Mouse (Mus musculus): ENCODE data around the gene Adarb1. TPM values are rescaled to one million over a fixed set of nuclear protein-coding genes. Genes with fewer than 3 reads are reported as not detected.

Gene Adarb1
- polyA plus RNA-seq, 1 experiment from 2014 or later: 7.9 TPM

DNA sequence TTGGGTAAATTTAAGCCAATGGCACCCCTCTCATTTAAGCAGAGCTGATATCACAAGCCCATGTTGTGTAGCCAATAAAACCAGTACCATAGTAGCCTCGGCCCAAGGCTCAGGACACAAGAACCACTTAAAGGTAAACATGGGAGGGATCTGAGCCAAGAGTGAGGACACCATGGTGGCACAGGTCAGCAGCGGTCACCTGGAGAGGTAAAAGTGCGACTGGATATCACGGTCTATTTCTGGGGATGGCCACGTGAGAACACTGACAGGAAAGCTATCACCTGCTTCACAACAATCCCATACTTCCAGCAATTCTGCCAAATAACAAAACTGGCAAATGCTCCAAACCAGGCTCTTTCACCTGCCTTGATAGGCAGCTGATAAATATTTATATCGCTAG lies 17.0 kb downstream of the Adarb1 start:
- Histone ChIP-seq H3K4me3 (no peak overlapping the region), H3K36me3 (ENCODE audit: poor library complexity, severe bottlenecking) (no peaks in the 10 kb centered on the region), H3K9ac (no peak overlapping the region), H3K9me3 (replicated peaks) (no peaks in the 10 kb centered on the region), H3K4me2 (no peak overlapping the region), H3K27me3 (no peaks in the 10 kb centered on the region), H3K27ac (no peak overlapping the region), H3K4me1 (no peaks in the 10 kb centered on the region)
- no peak for ATAC-seq
- 99% methylated on average over 6 of the region's 6 CpGs for WGBS

DNA sequence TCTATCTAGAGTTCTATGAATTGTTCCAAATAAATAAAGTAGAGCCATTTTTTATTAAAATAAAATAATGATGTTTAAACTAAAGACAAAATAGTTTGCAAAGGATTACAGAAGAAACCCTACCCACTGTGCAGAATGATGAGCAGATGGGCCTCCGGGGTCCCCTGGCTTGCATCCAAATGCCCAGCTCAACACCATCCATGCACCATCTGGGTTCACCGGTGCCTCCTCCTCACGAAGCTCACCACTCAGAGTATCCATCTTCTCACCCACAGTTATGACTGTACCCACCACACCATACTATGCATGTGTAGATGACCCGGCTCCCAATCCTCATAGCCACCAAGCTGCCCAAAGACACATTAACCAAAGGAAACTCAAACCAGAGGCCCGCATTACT lies 18.1 kb downstream of the Adarb1 start:
- Histone ChIP-seq H3K4me1 (no peaks in the 10 kb centered on the region), H3K27me3 (no peaks in the 10 kb centered on the region)
- no peak for ATAC-seq

DNA sequence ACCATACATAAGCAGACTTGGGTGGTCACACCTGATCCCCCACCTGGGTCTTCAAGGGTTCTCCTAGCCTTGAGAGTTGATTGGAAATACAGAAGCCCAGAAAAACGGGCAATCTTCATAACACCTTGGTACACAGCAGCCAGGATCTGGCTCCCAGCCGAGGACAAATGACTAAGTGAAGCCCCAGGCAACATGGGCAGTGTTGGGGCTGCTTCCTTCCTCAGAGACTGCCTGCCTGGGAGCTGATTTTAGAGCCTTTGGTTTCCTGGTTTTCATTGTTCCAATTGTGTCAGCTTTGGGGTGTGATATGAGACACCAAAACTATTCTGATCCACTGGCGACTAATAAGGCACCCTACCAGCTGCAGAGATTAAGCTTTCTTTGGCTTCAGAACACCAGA lies 20.0 kb downstream of the Adarb1 start:
- H3K36me3 ChIP-seq (ENCODE audit: poor library complexity, severe bottlenecking): no peaks in the 10 kb centered on the region
- no peaks in the 10 kb centered on the region for H3K9me3 ChIP-seq (replicated peaks)
- no peak overlapping the region for H3K9ac ChIP-seq
- no peak overlapping the region for H3K27ac ChIP-seq
- no peaks in the 10 kb centered on the region for H3K27me3 ChIP-seq
- 52% methylated on average over 3 of the region's 3 CpGs for WGBS
- H3K4me2 ChIP-seq: no peak overlapping the region
- no peak for ATAC-seq
- no peak overlapping the region for H3K4me3 ChIP-seq
- no peaks in the 10 kb centered on the region for H3K4me1 ChIP-seq

More for the DNA sequence above, 18.1 kb downstream of the Adarb1 start:
- WGBS: 84% methylated on average over 5 of the region's 5 CpGs
- H3K27ac ChIP-seq: no peak overlapping the region
- H3K4me3 ChIP-seq: no peak overlapping the region
- no peaks in the 10 kb centered on the region for H3K36me3 ChIP-seq (ENCODE audit: poor library complexity, severe bottlenecking)
- H3K9me3 ChIP-seq (replicated peaks): no peaks in the 10 kb centered on the region
- H3K4me2 ChIP-seq: no peak overlapping the region
- H3K9ac ChIP-seq: no peak overlapping the region

DNA sequence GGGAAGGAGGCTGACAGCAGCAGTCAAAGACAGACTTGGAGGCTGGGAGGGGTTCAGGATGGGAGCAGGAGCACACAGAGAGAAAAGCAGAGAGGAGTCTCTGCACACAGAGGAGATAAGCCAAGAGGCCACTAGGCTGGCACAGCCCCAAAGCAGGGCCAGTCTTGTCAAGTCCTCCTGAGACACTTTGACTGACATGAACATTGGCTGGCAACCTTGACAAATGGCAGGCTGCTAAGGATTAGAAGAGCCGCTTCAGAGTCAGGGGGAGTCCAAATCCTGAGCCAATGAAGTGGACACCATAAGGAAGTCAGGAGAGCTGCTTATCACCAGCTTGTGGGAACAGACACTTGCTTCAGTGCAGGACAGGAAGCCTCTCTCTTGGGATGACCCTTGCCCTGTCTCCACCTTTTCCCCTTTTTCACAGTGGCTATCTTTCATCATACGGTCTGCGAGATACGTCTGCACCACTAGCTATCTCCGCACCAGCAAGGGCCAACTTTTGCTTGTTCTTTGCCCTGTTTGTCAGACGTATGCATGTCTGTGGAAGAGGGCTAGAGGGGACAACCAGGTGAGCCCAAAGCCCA lies 20.9 kb downstream of the Adarb1 start:
- H3K4me1 ChIP-seq: no peaks in the 10 kb centered on the region
- no peak overlapping the region for H3K4me3 ChIP-seq
- H3K4me2 ChIP-seq: no peak overlapping the region
- H3K27ac ChIP-seq: no peak overlapping the region
- no peaks in the 10 kb centered on the region for H3K27me3 ChIP-seq
- H3K9me3 ChIP-seq (replicated peaks): no peaks in the 10 kb centered on the region
- ATAC-seq: no peak
- H3K36me3 ChIP-seq (ENCODE audit: poor library complexity, severe bottlenecking): no peaks in the 10 kb centered on the region
- WGBS: 89% methylated on average over 6 of the region's 6 CpGs
- H3K9ac ChIP-seq: no peak overlapping the region

DNA sequence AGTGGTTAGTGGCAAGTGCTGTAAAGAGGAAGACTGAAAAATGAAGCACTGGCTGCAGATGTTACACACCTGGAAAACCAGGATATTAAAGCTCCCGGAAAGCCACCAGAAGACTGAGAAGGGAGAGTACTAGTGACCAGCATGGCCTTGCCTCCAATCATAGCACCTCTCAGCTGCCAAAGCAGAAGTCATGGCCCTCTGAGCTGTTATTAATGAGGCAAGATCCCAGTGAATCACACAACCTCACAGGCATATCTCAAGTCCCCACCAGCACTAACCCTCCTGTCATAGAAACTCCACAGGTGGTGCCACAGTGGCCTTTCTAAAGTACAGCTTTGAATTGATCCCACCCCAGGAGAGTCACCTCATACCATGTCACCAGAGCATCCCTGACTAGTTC lies 22.1 kb downstream of the Adarb1 start:
- H3K4me3 ChIP-seq: no peak overlapping the region
- WGBS: 100% methylated on average over 1 of the region's 1 CpGs
- no peaks in the 10 kb centered on the region for H3K27me3 ChIP-seq
- no peak for ATAC-seq
- no peak overlapping the region for H3K9ac ChIP-seq
- H3K36me3 ChIP-seq (ENCODE audit: poor library complexity, severe bottlenecking): no peaks in the 10 kb centered on the region
- no peak overlapping the region for H3K27ac ChIP-seq
- no peak overlapping the region for H3K4me2 ChIP-seq
- H3K4me1 ChIP-seq: no peaks in the 10 kb centered on the region
- no peaks in the 10 kb centered on the region for H3K9me3 ChIP-seq (replicated peaks)

DNA sequence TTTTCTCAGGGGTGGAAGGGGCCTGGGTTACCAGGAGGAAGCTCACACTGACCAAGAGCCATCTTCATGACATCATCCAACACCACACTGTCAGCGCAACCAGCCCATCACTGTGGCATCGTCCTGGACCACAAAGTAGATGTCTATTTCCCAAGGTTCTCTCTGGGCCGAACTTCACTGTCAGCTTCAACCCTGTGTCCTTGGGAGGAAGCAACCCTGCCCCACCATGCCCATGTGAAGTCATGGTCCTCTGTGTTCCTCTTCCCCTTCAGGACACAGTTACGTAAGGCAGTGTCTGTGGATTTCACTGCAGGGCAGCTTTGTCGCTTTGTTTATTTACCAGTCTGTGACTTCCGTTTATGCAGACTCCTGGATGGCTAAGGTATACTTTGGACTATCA lies 27.0 kb downstream of the Adarb1 start:
- no peak overlapping the region for H3K27ac ChIP-seq
- no peaks in the 10 kb centered on the region for H3K36me3 ChIP-seq (ENCODE audit: poor library complexity, severe bottlenecking)
- whole genome bisulfite sequencing: 97% methylated on average over 6 of the region's 6 CpGs
- no peak overlapping the region for H3K9ac ChIP-seq
- no peak overlapping the region for H3K4me2 ChIP-seq
- no peaks in the 10 kb centered on the region for H3K9me3 ChIP-seq (replicated peaks)
- no peak for ATAC-seq
- H3K27me3 ChIP-seq: no peaks in the 10 kb centered on the region
- H3K4me3 ChIP-seq: no peak overlapping the region
- H3K4me1 ChIP-seq: no peaks in the 10 kb centered on the region

DNA sequence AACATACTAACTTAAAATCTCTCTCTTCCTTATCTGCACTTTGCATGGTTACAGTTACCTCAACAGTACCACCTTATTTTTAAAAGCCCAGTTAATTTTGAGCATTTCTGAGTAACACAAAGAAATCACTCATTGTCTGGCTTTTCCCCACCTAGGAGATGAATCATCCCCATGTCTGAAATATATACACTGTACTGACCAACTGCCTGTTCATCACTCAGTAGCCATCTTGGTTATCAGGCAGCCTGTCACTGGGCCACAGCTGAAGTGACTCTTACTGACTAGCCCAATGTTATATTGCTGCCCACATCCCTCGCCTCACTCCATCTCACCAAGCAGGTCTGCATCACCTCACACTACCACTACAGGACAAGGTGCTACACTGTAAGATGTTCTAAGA lies 30.5 kb downstream of the Adarb1 start:
- ATAC-seq: no peak
- Histone ChIP-seq H3K27ac (no peak overlapping the region), H3K4me3 (no peak overlapping the region), H3K9me3 (replicated peaks) (no peaks in the 10 kb centered on the region), H3K4me1 (peaks cover 11% of the 10 kb centered on the region), H3K27me3 (no peaks in the 10 kb centered on the region), H3K4me2 (no peak overlapping the region), H3K9ac (no peak overlapping the region), H3K36me3 (ENCODE audit: poor library complexity, severe bottlenecking) (no peaks in the 10 kb centered on the region)
- 88% methylated on average over 1 of the region's 1 CpGs for WGBS

DNA sequence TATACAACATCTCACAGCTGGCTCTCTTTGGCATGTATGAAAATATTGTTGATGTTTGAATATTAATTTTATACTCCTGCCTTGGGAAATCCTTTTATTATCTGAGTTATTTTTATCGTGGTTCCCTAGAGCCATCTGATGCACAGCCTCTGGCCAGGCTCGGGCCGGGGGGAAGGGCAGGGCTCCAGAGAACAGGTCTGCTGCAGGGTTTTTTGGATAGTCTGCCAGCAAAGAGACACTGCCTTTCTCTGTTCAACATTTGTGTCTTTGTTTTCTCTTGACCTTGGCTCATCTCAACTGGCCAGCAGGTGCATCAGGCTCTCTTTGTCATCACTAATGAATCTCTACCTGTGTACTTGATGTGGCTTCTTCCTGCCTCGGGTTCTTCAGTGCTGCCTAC lies 32.3 kb downstream of the Adarb1 start:
- H3K4me3 ChIP-seq: no peak overlapping the region
- 87% methylated on average over 4 of the region's 4 CpGs for WGBS
- H3K36me3 ChIP-seq (ENCODE audit: poor library complexity, severe bottlenecking): no peaks in the 10 kb centered on the region
- H3K4me2 ChIP-seq: no peak overlapping the region
- H3K27me3 ChIP-seq: no peaks in the 10 kb centered on the region
- H3K9ac ChIP-seq: no peak overlapping the region
- no peaks in the 10 kb centered on the region for H3K9me3 ChIP-seq (replicated peaks)
- H3K27ac ChIP-seq: no peak overlapping the region
- H3K4me1 ChIP-seq: peaks cover 11% of the 10 kb centered on the region
- ATAC-seq: no peak

DNA sequence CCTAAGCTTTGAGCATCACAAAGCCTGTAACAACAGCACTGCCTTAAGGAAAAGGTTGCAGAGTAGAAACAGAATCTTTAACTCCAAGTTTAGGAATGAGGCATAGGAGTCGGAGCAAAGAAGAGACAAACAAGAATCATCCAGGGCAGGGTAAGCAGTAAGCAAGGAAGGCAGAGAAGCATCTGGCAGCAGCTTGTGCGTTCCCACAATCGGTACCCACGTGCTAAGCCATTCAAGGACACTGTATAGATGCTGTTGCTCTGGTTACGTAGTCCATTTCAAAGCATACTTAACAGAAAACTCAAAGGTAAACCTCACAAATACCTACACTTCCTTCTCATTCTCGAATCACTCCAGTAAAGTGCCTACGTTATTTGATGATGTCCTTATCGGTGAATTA lies 35.0 kb downstream of the Adarb1 start:
- Histone ChIP-seq H3K27me3 (no peaks in the 10 kb centered on the region), H3K4me1 (peaks cover 11% of the 10 kb centered on the region), H3K4me2 (no peak overlapping the region), H3K4me3 (no peak overlapping the region), H3K9ac (no peak overlapping the region), H3K9me3 (replicated peaks) (no peaks in the 10 kb centered on the region), H3K27ac (no peak overlapping the region), H3K36me3 (ENCODE audit: poor library complexity, severe bottlenecking) (no peaks in the 10 kb centered on the region)
- 75% methylated on average over 8 of the region's 8 CpGs for WGBS
- ATAC-seq: no peak

DNA sequence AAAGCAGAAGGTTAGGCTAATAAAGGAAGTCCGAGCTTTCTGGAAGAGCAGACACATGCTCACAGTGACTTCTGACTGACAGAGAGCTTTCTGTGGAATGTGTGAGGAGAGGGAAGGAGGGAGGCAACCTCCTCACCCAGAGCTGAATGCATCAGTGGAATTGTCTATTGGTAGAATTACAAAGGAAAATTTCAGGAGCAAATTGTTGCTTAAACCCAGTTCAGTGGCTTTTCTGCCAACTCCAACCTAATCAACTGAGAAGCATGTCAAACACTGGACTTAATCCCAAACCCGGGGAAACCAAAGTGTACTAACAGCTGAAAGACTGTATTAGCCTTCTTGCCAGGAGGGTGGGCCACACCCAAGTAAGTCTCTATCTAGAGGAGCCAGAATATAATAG lies 36.9 kb downstream of the Adarb1 start:
- 51% methylated on average over 2 of the region's 2 CpGs for WGBS
- peaks cover 11% of the 10 kb centered on the region for H3K4me1 ChIP-seq
- no peaks in the 10 kb centered on the region for H3K9me3 ChIP-seq (replicated peaks)
- no peak overlapping the region for H3K9ac ChIP-seq
- H3K36me3 ChIP-seq (ENCODE audit: poor library complexity, severe bottlenecking): no peaks in the 10 kb centered on the region
- no peak overlapping the region for H3K27ac ChIP-seq
- no peak overlapping the region for H3K4me2 ChIP-seq
- H3K4me3 ChIP-seq: no peak overlapping the region
- ATAC-seq: no peak
- no peaks in the 10 kb centered on the region for H3K27me3 ChIP-seq

DNA sequence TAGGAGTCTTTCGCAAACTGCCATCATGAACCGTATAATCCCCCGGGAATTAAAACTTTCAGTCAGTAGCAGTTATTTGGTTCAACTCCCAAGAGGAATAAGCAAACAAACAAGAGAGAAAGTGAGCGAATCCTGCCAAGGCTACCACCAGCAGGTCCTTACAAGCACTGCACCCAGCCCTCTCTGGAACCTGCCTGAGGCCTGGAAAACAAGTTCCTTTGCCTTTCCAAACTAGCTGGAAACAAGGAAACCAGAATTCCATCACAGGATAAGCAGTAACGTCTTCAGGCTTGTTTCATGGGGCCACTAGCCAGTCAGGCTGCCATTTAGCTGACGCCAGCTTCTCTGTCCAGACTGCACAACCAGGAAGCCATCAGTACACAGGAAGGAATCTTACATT lies 37.4 kb downstream of the Adarb1 start:
- Histone ChIP-seq H3K4me1 (peaks cover 11% of the 10 kb centered on the region), H3K9ac (no peak overlapping the region), H3K4me3 (no peak overlapping the region), H3K4me2 (no peak overlapping the region), H3K27me3 (no peaks in the 10 kb centered on the region), H3K36me3 (ENCODE audit: poor library complexity, severe bottlenecking) (no peaks in the 10 kb centered on the region), H3K9me3 (replicated peaks) (no peaks in the 10 kb centered on the region), H3K27ac (no peak overlapping the region)
- ATAC-seq: no peak
- 80% methylated on average over 6 of the region's 6 CpGs for WGBS

DNA sequence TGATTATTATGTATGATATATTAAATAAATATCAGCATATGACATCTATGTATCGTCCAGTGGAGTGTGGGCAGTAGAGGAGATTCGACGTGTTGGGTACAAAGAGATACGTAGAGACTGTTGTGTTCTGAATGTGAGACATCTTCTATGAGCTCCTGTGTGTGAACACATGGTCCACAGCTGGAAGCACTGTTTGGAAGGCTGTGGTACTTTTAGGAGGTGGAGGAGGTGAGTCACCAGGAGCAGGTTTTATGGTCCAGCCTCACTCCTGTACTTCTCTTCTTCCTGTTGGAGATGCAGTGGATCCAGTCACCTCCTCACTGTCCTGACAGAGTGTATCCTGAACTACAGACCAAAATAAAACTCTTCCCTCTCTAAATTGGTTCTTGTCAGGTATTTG lies 38.9 kb downstream of the Adarb1 start:
- no peak overlapping the region for H3K4me2 ChIP-seq
- WGBS: 93% methylated on average over 4 of the region's 4 CpGs
- ATAC-seq: no peak

DNA sequence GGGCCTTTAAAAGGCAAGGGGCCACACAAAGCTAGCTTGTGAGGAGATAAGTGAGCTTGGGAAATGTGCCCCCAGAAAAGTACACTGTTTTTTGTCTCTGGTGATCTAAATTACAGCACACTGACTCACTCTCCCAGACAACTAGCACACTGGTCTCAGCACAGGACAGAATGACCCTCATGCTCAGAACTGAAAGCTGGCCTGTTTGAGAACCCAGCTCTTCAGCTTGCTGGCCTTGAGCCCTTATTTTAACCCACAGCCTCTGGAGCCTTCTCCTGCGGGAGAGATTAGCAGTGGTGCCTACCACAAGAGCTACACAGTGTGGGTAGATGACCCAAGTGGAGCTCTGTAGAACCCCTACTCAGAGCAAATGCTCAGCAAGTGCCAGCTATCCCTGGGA lies 42.0 kb downstream of the Adarb1 start:
- Histone ChIP-seq H3K4me3 (no peak overlapping the region), H3K4me1 (no peaks in the 10 kb centered on the region), H3K9me3 (replicated peaks) (no peaks in the 10 kb centered on the region), H3K36me3 (ENCODE audit: poor library complexity, severe bottlenecking) (no peaks in the 10 kb centered on the region), H3K4me2 (no peak overlapping the region), H3K27ac (no peak overlapping the region), H3K9ac (no peak overlapping the region), H3K27me3 (no peaks in the 10 kb centered on the region)
- 81% methylated on average over 1 of the region's 1 CpGs for WGBS
- no peak for ATAC-seq

More for the DNA sequence above, 38.9 kb downstream of the Adarb1 start:
- Histone ChIP-seq H3K36me3 (ENCODE audit: poor library complexity, severe bottlenecking) (no peaks in the 10 kb centered on the region), H3K9ac (no peak overlapping the region), H3K4me1 (peaks cover 11% of the 10 kb centered on the region), H3K9me3 (replicated peaks) (no peaks in the 10 kb centered on the region), H3K27me3 (no peaks in the 10 kb centered on the region), H3K27ac (no peak overlapping the region), H3K4me3 (no peak overlapping the region)
